Mouse (Mus musculus): Measurements from ENCODE around the gene Heatr5a.

DNA sequence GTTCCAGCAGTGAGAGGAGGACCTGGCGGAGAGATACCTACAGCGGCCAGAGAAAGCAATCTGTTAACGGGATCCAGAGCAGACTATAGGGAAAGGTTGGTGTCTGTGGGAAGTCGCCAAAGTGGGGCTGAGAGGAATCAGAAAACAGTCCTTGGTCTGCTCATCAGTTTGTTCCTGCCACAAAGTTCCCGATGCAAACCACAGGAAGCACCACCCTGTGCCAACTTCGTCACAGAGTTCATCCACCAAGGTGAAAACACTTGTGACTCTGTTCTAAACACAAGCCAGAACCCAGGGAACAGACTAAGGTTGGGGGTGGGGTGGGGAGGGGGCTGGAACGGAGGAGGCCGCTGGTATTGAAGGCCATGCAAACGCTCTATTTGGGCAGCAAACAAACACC, 5.4 kb upstream of the Heatr5a start:
- TF ChIP-seq CTCF (conservative IDR thresholded peaks at IDR 0.05; ENCODE audit: insufficient read depth, insufficient read length, low read depth, low read length) (no peak), POLR2A (IDR thresholded peaks at IDR 0.05; ENCODE audit: low read depth, low read length) (no peak)

Measured in kidney, adult 2 months (tissue).